Mouse (Mus musculus) heart, adult 2 months (tissue): ENCODE measurements around the gene Plcl2. TPM values are rescaled to one million over a fixed set of nuclear protein-coding genes. Genes with fewer than 3 reads are reported as not detected.

Experiments used
- DNase-seq, 2 experiments: peaks; one replicate each; pipeline ENCODE4 v3.0.0; 2021
- H3K27ac ChIP-seq: fragments of 200-600 bp; 2 replicates; pipeline ENCODE4 v1.8.1; 2022
- H3K27me3 ChIP-seq: fragments of 200-500 bp; 2 replicates; pipeline ENCODE4 v1.6.1; 2012; ENCODE audit warnings: mild to moderate bottlenecking, low read length, inconsistent platforms, mixed read lengths; ENCODE audit not compliant: control insufficient read depth, insufficient read depth
- H3K36me3 ChIP-seq: fragments of 200-500 bp; 2 replicates; pipeline ENCODE4 v1.6.1; 2012; ENCODE audit warnings: low read length, inconsistent platforms; ENCODE audit not compliant: control insufficient read depth, insufficient read depth
- H3K4me1 ChIP-seq: fragments of 200-500 bp; 2 replicates; pipeline ENCODE4 v1.6.1; 2011; ENCODE audit warnings: low read length; ENCODE audit not compliant: control insufficient read depth, insufficient read depth
- H3K4me3 ChIP-seq: fragments of 200-600 bp; 2 replicates; pipeline ENCODE4 v1.8.1; 2022
- H3K79me2 ChIP-seq: fragments of 200-500 bp; replicated peaks from 2 replicates; pipeline ENCODE4 v1.6.1; 2012; ENCODE audit warnings: mild to moderate bottlenecking, inconsistent platforms, low read length, moderate library complexity, mixed read lengths; ENCODE audit not compliant: control insufficient read depth, insufficient read depth
- H3K9ac ChIP-seq: fragments of 200-500 bp; 2 replicates; pipeline ENCODE4 v1.6.1; 2012; ENCODE audit warnings: low read depth, mild to moderate bottlenecking, control low read depth, inconsistent platforms, low read length, mixed read lengths
- CTCF ChIP-seq: fragments of 200-600 bp; IDR thresholded peaks from 2 replicates; pipeline ENCODE4 v1.8.1; 2022; ENCODE audit warnings: antibody characterized with exemption, mild to moderate bottlenecking, moderate library complexity
- EP300 ChIP-seq: fragments of 200-500 bp; IDR thresholded peaks from 2 replicates; pipeline ENCODE4 v1.6.1; 2011; ENCODE audit warnings: low read depth, low read length, control low read depth; ENCODE audit not compliant: insufficient read depth
- POLR2A ChIP-seq: fragments of 200-500 bp; IDR thresholded peaks from 2 replicates; pipeline ENCODE4 v1.6.1; 2011; ENCODE audit warnings: mild to moderate bottlenecking, low read depth, low read length, control low read depth; ENCODE audit not compliant: insufficient read depth
- WGBS: fragments of 180-500 bp; shearing (Covaris S2); methylation state at CpG from one replicate; pipeline ENCODE4 v1.1.7; 2018; 5-methylcytosine and 5-hydroxymethylcytosine counted together
- intact Hi-C: fragments of 180-260 bp; cut with DNase I; formaldehyde crosslinking; loops from one replicate; pipeline ENCODE4 v1.15.1; 2025
- polyA plus RNA-seq: library from polyadenylated mRNA; depleted of rRNA; stranded (reverse); fragments of >200 nt; gene quantifications from 2 replicates; pipeline ENCODE4 v1.2.3, GENCODE M21; 2012
- total RNA-seq, 2 experiments: library from RNA; stranded (reverse); gene quantifications; 2 replicates each; pipeline ENCODE4 v1.2.3; 2021

Plcl2 gene
- total and polyA plus RNA-seq, 3 experiments: 2.8 to 8.0 (median 7.5) TPM

GRCm38 (mm10) chr17:50668681-50669208 lies 159.5 kb downstream of the Plcl2 start:
- 0 out of 2 replicates have a peak, but pooled peaks cover 3% of the 10 kb centered on the region for H3K4me1 ChIP-seq
- H3K27me3 ChIP-seq: no peaks in the 10 kb centered on the region
- no peaks in the 10 kb centered on the region for H3K79me2 ChIP-seq
- no peak overlapping the region for H3K4me3 ChIP-seq
- H3K36me3 ChIP-seq: no peaks in the 10 kb centered on the region
- 83% methylated on average over 4 of the region's 4 CpGs for WGBS
- no peak overlapping the region for H3K27ac ChIP-seq
- intact Hi-C loops: no loop called here
- no peak for DNase-seq
- H3K9ac ChIP-seq: no peak overlapping the region
- TF ChIP-seq POLR2A (no peak), CTCF (no peak), EP300 (no peak)

DNA sequence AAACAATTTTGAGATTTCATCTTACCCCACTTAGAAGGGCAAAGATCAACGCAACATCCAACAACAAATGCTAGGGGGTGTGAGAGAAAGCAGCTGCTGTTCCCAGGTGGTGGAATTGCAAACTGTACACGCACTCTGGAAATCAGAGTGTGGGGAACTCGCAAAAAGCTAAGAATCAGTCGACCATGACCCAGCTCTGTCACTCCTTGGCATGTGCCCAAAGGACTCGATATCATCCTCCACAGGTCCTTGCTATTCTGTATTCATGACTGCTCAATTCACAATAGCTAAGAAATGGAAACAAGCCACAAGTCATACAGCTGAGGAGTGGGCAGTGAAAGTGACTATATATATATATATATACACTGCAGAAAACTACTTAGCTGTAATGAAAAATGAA lies 162.2 kb downstream of the Plcl2 start:
- Histone ChIP-seq H3K4me1 (peaks cover 4% of the 10 kb centered on the region; the same call in 1 of the 2 replicates), H3K27me3 (no peaks in the 10 kb centered on the region), H3K9ac (no peak overlapping the region), H3K79me2 (no peaks in the 10 kb centered on the region), H3K27ac (no peak overlapping the region), H3K4me3 (no peak overlapping the region), H3K36me3 (no peaks in the 10 kb centered on the region)
- no peak for TF ChIP-seq POLR2A
- TF ChIP-seq CTCF: no peak
- no peak for TF ChIP-seq EP300
- 66% methylated on average over 5 of the region's 5 CpGs for WGBS
- intact Hi-C loops: no loop called here
- no peak for DNase-seq

GRCm38 (mm10) chr17:50674580-50674979 lies 165.4 kb downstream of the Plcl2 start:
- 89% methylated on average over 7 of the region's 7 CpGs for WGBS
- intact Hi-C loops: no loop called here

DNA sequence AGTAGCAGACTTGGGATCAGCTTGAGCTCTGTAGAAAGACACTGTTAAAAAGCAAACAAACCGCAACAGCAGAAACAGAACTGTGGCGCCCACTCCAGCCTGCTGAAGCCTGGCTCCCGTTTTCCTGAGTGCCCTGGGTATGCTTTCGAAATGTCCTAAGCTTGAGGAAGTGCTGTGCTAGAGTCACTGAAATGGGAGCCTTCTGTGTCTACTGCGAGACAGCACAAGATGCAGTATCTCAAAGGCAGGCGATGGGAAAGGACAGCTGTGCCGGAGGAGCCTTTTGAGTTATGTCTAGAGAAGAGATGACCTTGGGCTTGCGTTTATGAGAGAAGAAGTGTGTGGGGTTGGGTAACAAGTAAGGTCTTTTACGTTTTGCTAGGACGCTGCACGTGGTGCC lies 166.0 kb downstream of the Plcl2 start:
- WGBS: 83% methylated on average over 11 of the region's 11 CpGs
- H3K4me1 ChIP-seq: peaks cover 15% of the 10 kb centered on the region
- intact Hi-C loops: no loop called here

More at GRCm38 (mm10) chr17:50674580-50674979, 165.4 kb downstream of the Plcl2 start:
- Histone ChIP-seq H3K9ac (no peak overlapping the region), H3K4me3 (no peak overlapping the region), H3K27ac (no peak overlapping the region), H3K79me2 (no peaks in the 10 kb centered on the region), H3K27me3 (no peaks in the 10 kb centered on the region), H3K36me3 (no peaks in the 10 kb centered on the region; the same call in 1 of the 2 replicates), H3K4me1 (peaks cover 15% of the 10 kb centered on the region)
- TF ChIP-seq CTCF: no peak
- no peak for TF ChIP-seq POLR2A
- no peak for TF ChIP-seq EP300
- DNase-seq: no peak

DNA sequence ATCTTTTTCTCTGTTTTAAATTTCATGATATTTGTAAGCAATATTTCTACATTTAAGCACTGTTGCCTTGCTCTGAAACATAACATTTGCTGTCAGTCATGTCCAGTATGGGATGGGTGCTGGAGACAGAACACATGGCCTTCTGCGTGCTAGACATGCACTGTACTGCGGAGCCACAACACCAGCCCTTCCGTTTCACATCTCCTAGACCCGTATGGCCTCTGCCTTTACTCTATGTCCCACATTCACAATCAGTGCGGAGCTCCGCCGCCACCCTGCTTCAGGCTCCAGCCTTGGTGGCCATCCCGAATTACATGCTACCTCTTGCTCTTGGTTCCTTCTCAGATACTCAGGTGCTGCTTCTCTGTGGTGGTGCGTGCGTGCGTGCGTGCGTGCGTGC lies 168.1 kb downstream of the Plcl2 start:
- no peak for DNase-seq
- Histone ChIP-seq H3K4me1 (peaks cover 12% of the 10 kb centered on the region), H3K27ac (no peak overlapping the region), H3K79me2 (no peaks in the 10 kb centered on the region), H3K4me3 (no peak overlapping the region), H3K27me3 (no peaks in the 10 kb centered on the region), H3K36me3 (no peaks in the 10 kb centered on the region; the same call in 1 of the 2 replicates), H3K9ac (no peak overlapping the region)
- intact Hi-C loops: no loop called here
- WGBS: 94% methylated on average over 14 of the region's 14 CpGs
- TF ChIP-seq CTCF (no peak), POLR2A (no peak)

More for the DNA sequence above, 166.0 kb downstream of the Plcl2 start:
- no peaks in the 10 kb centered on the region; the same call in 1 of the 2 replicates for H3K36me3 ChIP-seq
- no peaks in the 10 kb centered on the region for H3K79me2 ChIP-seq
- H3K4me3 ChIP-seq: no peak overlapping the region
- H3K27me3 ChIP-seq: no peaks in the 10 kb centered on the region
- H3K27ac ChIP-seq: no peak overlapping the region
- H3K9ac ChIP-seq: no peak overlapping the region
- no peak for DNase-seq
- TF ChIP-seq CTCF: no peak
- no peak for TF ChIP-seq EP300
- TF ChIP-seq POLR2A: no peak

DNA sequence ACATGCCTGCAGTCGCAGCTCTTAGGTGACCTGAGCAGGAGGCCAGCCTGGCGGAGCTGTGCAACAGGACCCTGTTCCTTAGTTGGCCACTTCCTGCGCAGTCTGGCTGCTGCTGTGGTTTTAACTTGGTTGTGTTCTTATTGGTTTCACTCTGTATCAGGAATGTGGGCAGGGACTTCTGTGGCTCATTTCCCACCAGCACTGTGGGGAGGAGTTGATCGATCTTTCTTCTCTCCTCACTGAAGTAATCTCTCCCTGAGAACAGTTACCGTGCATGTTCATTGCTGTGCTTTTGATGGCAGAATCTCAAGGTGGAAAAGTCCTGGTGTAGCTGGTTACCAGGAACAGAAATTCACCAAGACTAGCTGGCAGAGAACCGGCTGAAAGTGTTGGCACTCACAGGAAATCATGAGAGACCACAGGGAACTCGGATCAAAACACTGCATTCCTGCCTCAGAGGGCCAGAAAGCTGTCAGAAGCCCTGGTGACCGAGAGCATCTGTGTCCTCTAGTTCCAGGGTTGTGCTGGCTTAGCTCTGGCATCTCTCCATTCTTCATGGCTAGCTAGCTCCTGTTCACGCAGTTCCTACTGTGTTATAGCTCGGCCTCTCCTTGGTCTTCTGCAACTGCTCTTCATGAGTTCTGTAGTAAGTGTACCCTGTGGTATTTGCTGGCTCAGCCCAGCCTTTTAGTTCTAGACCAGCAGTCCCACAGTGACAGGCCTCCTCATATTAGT lies 168.9 kb downstream of the Plcl2 start:
- H3K36me3 ChIP-seq: peaks cover 1% of the 10 kb centered on the region; the same call in 1 of the 2 replicates
- peaks cover 16% of the 10 kb centered on the region for H3K4me1 ChIP-seq
- H3K27me3 ChIP-seq: no peaks in the 10 kb centered on the region
- 0 out of 2 replicates have a peak overlapping the region, but pooled peaks have one; percentile 23 for H3K9ac ChIP-seq
- H3K27ac ChIP-seq: peak overlapping the region; percentile 72
- no peak for TF ChIP-seq CTCF
- TF ChIP-seq EP300: peak; percentile 71; the same call in 1 of the 2 replicates
- no peak for TF ChIP-seq POLR2A
- peak; percentile 62 to 72 for DNase-seq
- H3K4me3 ChIP-seq: no peak overlapping the region
- intact Hi-C loops: no loop called here
- WGBS: 35% methylated on average over 10 of the region's 10 CpGs
- no peaks in the 10 kb centered on the region for H3K79me2 ChIP-seq
